Mouse (Mus musculus): ENCODE results near the gene Sipa1l3. TPM values are rescaled to one million over a fixed set of nuclear protein-coding genes. Genes with fewer than 3 reads are reported as not detected.

Sipa1l3 gene
- polyA plus RNA-seq, 1 experiment: 63.3 TPM

DNA sequence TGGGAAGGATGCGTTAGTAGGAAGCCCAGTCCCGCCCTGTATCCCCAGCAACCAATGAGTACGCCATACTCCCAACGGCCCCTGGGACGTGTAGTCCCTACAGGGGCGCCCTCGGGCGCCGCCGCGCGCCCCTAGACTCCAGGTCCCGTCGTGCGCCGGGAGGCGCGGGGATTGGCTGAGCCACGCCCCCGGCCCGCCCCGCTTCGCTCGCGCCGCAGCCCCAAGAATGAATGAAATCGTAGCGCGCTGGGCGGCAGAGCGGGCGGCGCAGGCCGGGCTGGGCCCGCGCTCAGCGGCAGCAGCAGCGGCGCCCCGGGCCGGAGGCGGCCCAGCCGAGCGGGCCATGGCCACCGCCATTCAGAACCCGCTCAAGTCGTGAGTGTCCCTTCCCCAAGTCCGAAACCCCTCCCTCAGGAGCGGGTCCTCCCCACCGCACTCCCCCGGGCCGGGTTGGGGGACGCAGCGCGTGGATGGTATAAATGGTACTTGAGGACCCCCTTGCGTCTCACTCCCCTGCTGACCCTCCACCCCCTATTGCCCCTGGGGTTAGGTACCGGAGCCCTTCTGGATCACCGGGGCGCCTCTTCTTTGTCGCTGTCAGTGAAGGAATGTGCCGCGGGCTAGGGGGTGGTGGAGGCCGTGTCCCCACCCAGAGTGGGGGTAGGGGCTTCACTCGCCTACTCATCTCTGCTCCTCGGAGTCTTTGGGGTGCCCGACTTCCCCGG, 214.5 kb downstream of the Sipa1l3 start, which contains the start of gene Dpf1:
Gene Dpf1 (plus strand): TSS at position 214 of the 725 bp plus-strand sequence.
- no peak for TF ChIP-seq CTCF (IDR thresholded peaks at IDR 0.05; ENCODE audit: borderline replicate concordance, insufficient read depth, low read depth, low read length)
- TF ChIP-seq POLR2A (IDR thresholded peaks at IDR 0.05; ENCODE audit: borderline replicate concordance, insufficient read depth, low read length): no peak
- under 1% methylated on average over 65 of the region's 67 CpGs for WGBS
- Histone ChIP-seq H3K27ac (ENCODE audit: insufficient read depth, low read length) (no peak within 1 kb of the TSS), H3K4me3 (replicated peaks; ENCODE audit: insufficient read depth, low read depth, low read length) (peak within 1 kb of the TSS; percentile 56), H3K27me3 (ENCODE audit: control insufficient read depth, insufficient read depth, low read length) (no peaks in the 10 kb centered on the region), H3K4me1 (ENCODE audit: control insufficient read depth, insufficient read depth, low read length) (peaks cover 11% of the 10 kb centered on the region; the same call in 1 of the 2 replicates)
- DNase-seq: peak; percentile 86 to 93

DNA sequence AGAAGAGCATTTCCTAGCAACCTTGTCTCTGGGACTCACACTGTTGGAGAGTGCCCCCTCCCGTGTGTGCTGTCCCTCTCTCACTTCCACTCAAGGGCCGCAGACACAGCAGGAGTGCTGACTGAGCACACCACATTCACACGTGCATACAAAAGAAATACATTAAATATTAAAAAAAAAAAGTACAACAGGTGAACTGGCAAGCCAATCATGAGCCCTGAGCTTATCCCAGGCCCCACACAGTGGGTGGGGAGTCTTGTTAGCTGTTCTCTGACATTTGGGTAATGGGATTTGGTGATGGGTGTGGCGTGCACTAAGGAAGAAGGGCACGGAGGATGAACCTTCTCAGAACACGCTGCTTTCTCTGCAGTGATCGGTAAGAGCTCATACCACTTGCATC, 215.8 kb downstream of the Sipa1l3 start:
- TF ChIP-seq POLR2A (IDR thresholded peaks at IDR 0.05; ENCODE audit: borderline replicate concordance, insufficient read depth, low read length) (no peak), CTCF (IDR thresholded peaks at IDR 0.05; ENCODE audit: borderline replicate concordance, insufficient read depth, low read depth, low read length) (no peak)
- whole genome bisulfite sequencing: 59% methylated on average over 7 of the region's 7 CpGs
- no peak overlapping the region for H3K4me3 ChIP-seq (replicated peaks; ENCODE audit: insufficient read depth, low read depth, low read length)
- no peak overlapping the region for H3K27ac ChIP-seq (ENCODE audit: insufficient read depth, low read length)
- DNase-seq: peak in 1 of 2 experiments; percentile 14
- H3K27me3 ChIP-seq (ENCODE audit: control insufficient read depth, insufficient read depth, low read length): no peaks in the 10 kb centered on the region
- H3K4me1 ChIP-seq (ENCODE audit: control insufficient read depth, insufficient read depth, low read length): peaks cover 11% of the 10 kb centered on the region; the same call in 1 of the 2 replicates

DNA sequence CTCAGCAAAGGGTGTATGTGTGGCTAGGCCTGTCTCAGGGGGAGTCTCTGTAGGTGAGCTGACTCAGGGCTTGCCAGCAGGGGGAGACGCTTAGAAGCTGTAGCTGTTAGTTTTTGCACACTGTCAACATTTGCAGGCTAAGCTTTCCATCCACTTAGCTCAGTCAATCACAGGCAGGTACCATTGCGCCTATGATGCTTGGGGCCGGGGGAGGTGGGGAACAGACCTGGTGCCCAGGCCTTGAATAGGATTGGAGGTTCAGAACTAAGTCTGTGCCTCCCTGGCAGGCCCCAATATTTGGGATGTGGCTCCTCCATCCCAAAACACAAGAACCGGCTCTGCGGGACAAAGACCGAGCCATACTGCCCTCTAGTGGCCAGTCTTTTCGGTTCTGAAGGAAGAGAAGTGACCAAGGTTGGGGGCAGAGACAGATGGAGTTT, 217.3 kb downstream of the Sipa1l3 start:
- H3K27me3 ChIP-seq (ENCODE audit: control insufficient read depth, insufficient read depth, low read length): no peaks in the 10 kb centered on the region
- no peak overlapping the region for H3K27ac ChIP-seq (ENCODE audit: insufficient read depth, low read length)
- peak; percentile 77 for TF ChIP-seq CTCF (IDR thresholded peaks at IDR 0.05; ENCODE audit: borderline replicate concordance, insufficient read depth, low read depth, low read length)
- no peak for TF ChIP-seq POLR2A (IDR thresholded peaks at IDR 0.05; ENCODE audit: borderline replicate concordance, insufficient read depth, low read length)
- no peak overlapping the region for H3K4me3 ChIP-seq (replicated peaks; ENCODE audit: insufficient read depth, low read depth, low read length)
- DNase-seq: peak; percentile 73 to 78
- H3K4me1 ChIP-seq (ENCODE audit: control insufficient read depth, insufficient read depth, low read length): peaks cover 9% of the 10 kb centered on the region; the same call in 1 of the 2 replicates
- 5% methylated on average over 7 of the region's 7 CpGs for WGBS

DNA sequence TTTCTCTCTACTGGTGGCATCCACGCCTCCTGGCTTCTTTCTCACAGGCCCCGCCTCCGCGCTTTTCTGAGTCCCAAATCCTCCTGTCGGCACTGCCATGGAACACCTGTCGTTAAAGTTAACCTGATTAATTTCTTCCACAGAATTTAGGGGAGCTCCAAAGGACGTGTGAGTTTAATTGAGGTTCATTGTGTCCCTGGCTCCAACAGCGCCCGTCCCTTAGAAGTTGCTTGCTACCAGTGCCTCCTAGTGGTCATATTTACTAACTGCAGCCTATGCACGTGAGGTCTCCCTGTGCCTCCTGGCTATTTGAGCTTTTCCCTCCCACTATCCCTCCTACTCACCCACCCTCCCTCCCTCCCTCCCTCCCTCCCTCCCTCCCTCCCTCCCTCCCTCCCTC, 221.4 kb downstream of the Sipa1l3 start:
- Histone ChIP-seq H3K4me1 (ENCODE audit: control insufficient read depth, insufficient read depth, low read length) (peaks cover 16% of the 10 kb centered on the region), H3K27me3 (ENCODE audit: control insufficient read depth, insufficient read depth, low read length) (no peaks in the 10 kb centered on the region), H3K27ac (ENCODE audit: insufficient read depth, low read length) (no peak overlapping the region), H3K4me3 (replicated peaks; ENCODE audit: insufficient read depth, low read depth, low read length) (no peak overlapping the region)
- WGBS: 13% methylated on average over 10 of the region's 10 CpGs
- DNase-seq: peak; percentile 74
- TF ChIP-seq POLR2A (IDR thresholded peaks at IDR 0.05; ENCODE audit: borderline replicate concordance, insufficient read depth, low read length) (no peak), CTCF (IDR thresholded peaks at IDR 0.05; ENCODE audit: borderline replicate concordance, insufficient read depth, low read depth, low read length) (peak; percentile 89)

DNA sequence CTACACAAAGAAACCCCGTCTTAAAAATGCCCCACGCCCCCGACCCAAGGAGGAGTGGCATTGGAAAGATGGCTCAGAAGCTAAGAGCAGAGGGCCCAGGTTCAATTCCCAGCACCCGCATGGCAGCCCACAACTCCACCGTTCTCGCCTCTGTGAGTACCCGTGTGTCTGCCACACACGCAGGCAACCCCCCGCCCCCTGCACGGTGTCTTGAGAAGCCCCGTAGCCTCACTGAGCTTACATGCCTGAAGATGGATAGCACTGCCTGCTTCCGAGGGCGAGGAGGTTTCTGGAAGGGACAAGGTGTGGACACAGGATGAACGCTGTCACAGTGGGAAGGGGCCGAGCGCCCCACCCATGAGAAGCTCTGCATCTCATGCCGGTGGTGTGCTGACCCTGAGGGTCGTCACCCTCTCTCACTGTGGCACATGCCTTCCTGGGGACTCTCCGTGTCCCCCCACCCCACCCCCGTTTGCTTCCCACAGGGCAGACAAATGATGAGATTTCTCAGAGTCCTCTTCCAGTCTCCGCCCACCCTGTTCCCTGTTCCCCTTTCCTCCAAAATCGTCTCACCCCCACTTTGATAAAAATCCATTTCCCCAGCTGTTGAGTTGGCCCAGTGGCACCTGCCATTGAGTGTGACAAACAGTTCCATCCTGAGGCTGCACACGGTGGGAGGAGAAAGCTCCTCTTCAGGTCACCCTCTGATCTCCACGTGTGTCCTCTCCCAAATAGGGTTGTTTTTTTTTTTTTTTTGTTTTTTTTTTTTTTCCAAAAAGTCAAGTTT, 222.4 kb downstream of the Sipa1l3 start:
- no peak for DNase-seq
- Histone ChIP-seq H3K4me1 (ENCODE audit: control insufficient read depth, insufficient read depth, low read length) (peaks cover 26% of the 10 kb centered on the region), H3K27ac (ENCODE audit: insufficient read depth, low read length) (no peak overlapping the region), H3K27me3 (ENCODE audit: control insufficient read depth, insufficient read depth, low read length) (no peaks in the 10 kb centered on the region), H3K4me3 (replicated peaks; ENCODE audit: insufficient read depth, low read depth, low read length) (no peak overlapping the region)
- no peak for TF ChIP-seq POLR2A (IDR thresholded peaks at IDR 0.05; ENCODE audit: borderline replicate concordance, insufficient read depth, low read length)
- no peak for TF ChIP-seq CTCF (IDR thresholded peaks at IDR 0.05; ENCODE audit: borderline replicate concordance, insufficient read depth, low read depth, low read length)
- 77% methylated on average over 24 of the region's 24 CpGs for WGBS

DNA sequence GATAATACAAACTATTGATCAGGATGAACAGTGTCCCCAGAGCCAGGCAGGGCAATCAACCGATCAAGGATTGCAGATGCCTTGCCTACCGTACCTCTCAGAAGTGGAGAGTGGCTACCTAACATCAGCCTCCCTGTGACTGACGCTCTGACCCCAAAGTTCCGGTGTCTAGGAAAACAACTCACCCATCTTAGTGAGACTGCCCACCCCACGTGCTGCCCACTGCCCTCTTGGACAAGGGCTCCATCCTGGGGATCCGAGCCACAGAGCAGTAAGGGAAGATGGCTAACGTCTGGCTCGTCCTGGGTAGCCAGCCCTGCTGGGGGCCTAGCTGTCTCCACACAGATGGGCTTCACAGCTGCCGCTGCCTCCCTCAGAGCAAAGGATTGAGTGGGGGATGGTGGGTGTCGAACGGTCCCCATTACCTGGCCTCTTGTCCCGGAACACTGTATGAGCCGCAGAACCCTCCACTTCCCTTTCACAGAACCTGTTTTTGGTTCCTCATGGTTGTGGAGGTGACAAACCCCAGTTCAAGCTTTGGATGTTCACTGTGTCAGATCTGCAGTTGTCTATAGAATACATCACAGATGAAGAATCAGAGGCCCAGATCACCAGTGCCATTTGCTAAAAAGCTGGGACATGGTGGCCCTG, 224.2 kb downstream of the Sipa1l3 start:
- H3K4me1 ChIP-seq (ENCODE audit: control insufficient read depth, insufficient read depth, low read length): peaks cover 28% of the 10 kb centered on the region
- TF ChIP-seq CTCF (IDR thresholded peaks at IDR 0.05; ENCODE audit: borderline replicate concordance, insufficient read depth, low read depth, low read length) (no peak), POLR2A (IDR thresholded peaks at IDR 0.05; ENCODE audit: borderline replicate concordance, insufficient read depth, low read length) (no peak)
- WGBS: 70% methylated on average over 13 of the region's 13 CpGs
- no peak overlapping the region for H3K4me3 ChIP-seq (replicated peaks; ENCODE audit: insufficient read depth, low read depth, low read length)
- H3K27me3 ChIP-seq (ENCODE audit: control insufficient read depth, insufficient read depth, low read length): no peaks in the 10 kb centered on the region
- no peak overlapping the region for H3K27ac ChIP-seq (ENCODE audit: insufficient read depth, low read length)
- peak in 1 of 2 experiments; percentile 15 for DNase-seq
